ENCODE assay signal across 10 mouse cellular contexts in the genomic region with DNA sequence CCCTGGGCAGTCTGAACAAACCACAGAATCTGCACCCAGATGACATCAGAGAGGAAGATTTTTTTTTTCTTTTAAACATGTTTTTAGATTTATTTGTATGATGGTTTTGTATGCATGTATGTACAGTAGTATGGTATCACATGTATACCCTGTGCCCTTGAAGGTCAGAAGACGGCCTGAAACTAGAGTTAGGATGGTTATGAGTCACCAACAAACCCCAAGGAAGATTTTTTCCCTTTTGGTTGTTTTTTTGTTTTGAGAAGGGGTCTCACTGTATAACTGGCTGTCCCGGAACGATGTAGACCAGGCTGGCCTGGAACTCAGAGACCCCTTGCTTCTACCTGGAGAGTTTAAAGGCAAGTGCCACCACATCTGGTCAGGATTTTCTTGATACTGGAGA. TPM values are rescaled to one million over a fixed set of nuclear protein-coding genes. Genes with fewer than 3 reads are reported as not detected.
DNase-seq lines count a peak whose midpoint lies in the region; ATAC-seq lines count a peak whose summit lies in the region.
"Had no signal": no experiment of that assay in that cellular context is flagged by ENCODE, and none has a peak within 500 bp of the region (broad histone marks: within the 10 kb centered on the region; RNA-seq: fewer than 3 reads in every experiment).

No protein-coding gene starts in this region.

- peak overlapping the region; percentile 91; the same call in 1 of the 2 replicates for H3K9ac ChIP-seq in kidney, embryonic 15.5 days
- no peak overlapping the region for H3K9ac ChIP-seq in forebrain, embryonic 14.5 days (ENCODE audit: low read length)
- peak overlapping the region; percentile 86; the same call in 1 of the 2 replicates for H3K9ac ChIP-seq in liver, embryonic 16.5 days (ENCODE audit: low read depth, low read length)

- H3K9me3 ChIP-seq in kidney, embryonic 15.5 days (replicated peaks), result no peaks in the 10 kb centered on the region
- H3K9me3 ChIP-seq in forebrain, embryonic 14.5 days (replicated peaks; ENCODE audit: control insufficient read depth, low read length), result no peaks in the 10 kb centered on the region
- no peaks in the 10 kb centered on the region for H3K9me3 ChIP-seq in liver, embryonic 16.5 days (replicated peaks; ENCODE audit: control insufficient read depth, low read length)

- no peak for DNase-seq in kidney, adult 18-20 months
- no peak for DNase-seq in forebrain, embryonic 14.5 days (ENCODE audit: low spot score)
- DNase-seq in spleen, postnatal 14 days (ENCODE audit: low spot score in 2 of 2), result no peak
- DNase-seq: cerebellum, adult 11 months; gastrocnemius, postnatal 14 days; layer of hippocampus, postnatal 36 days had no signal

- ATAC-seq in kidney, embryonic 15.5 days (replicated peaks; ENCODE audit: low FRiP score), result no peak
- no peak for ATAC-seq in forebrain, embryonic 14.5 days
- ATAC-seq in liver, embryonic 16.5 days (ENCODE audit: low read depth), result no peak
- no peak for ATAC-seq in activated CD4-positive, CD25-positive, alpha-beta regulatory T cell, adult 4 months

- 96% methylated on average over 3 of the region's 3 CpGs for WGBS in kidney, embryonic 15.5 days
- WGBS in forebrain, embryonic 14.5 days, result 98% methylated on average over 3 of the region's 3 CpGs
- 88% methylated on average over 3 of the region's 3 CpGs for WGBS in liver, embryonic 16.5 days (ENCODE audit: insufficient replicate concordance)

- no peaks in the 10 kb centered on the region for H3K27me3 ChIP-seq in kidney, embryonic 15.5 days
- no peaks in the 10 kb centered on the region for H3K27me3 ChIP-seq in forebrain, embryonic 14.5 days (replicated peaks; ENCODE audit: control insufficient read depth, insufficient read depth, low read length)
- H3K27me3 ChIP-seq in liver, embryonic 16.5 days (ENCODE audit: control insufficient read depth, insufficient read depth, low read depth, low read length), result no peaks in the 10 kb centered on the region

- peaks cover 34% of the 10 kb centered on the region for H3K4me1 ChIP-seq in kidney, embryonic 15.5 days
- H3K4me1 ChIP-seq in brown adipose tissue, adult 24 weeks (ENCODE audit: control insufficient read depth, insufficient read depth, insufficient read length, low read length), result peaks cover 17% of the 10 kb centered on the region
- peaks cover 20% of the 10 kb centered on the region for H3K4me1 ChIP-seq in forebrain, embryonic 14.5 days (ENCODE audit: control insufficient read depth, insufficient read depth, low read length)
- peaks cover 26% of the 10 kb centered on the region for H3K4me1 ChIP-seq in liver, embryonic 16.5 days (ENCODE audit: control insufficient read depth, low read depth, low read length)

- H3K4me2 ChIP-seq in kidney, embryonic 15.5 days, result peak overlapping the region; percentile 91; the same call in 1 of the 2 replicates
- H3K4me2 ChIP-seq in forebrain, embryonic 14.5 days (ENCODE audit: low read length), result peak overlapping the region; percentile 81; the same call in 1 of the 2 replicates
- peak overlapping the region; percentile 96; the same call in 1 of the 2 replicates for H3K4me2 ChIP-seq in liver, embryonic 16.5 days (ENCODE audit: low read depth, low read length)

- H3K4me3 ChIP-seq in kidney, embryonic 15.5 days (replicated peaks), result 0 out of 2 replicates have a peak overlapping the region, but pooled peaks have one; percentile 94
- peak overlapping the region; percentile 98; the same call in 1 of the 2 replicates for H3K4me3 ChIP-seq in brown adipose tissue, adult 24 weeks (ENCODE audit: insufficient read depth, low read depth, low read length)
- no peak overlapping the region for H3K4me3 ChIP-seq in forebrain, embryonic 14.5 days (ENCODE audit: low read depth, low read length)
- H3K4me3 ChIP-seq in liver, embryonic 16.5 days (ENCODE audit: low read depth, low read length), result no peak overlapping the region

- peak overlapping the region; percentile 86 for H3K27ac ChIP-seq in kidney, embryonic 15.5 days
- H3K27ac ChIP-seq in brown adipose tissue, adult 24 weeks (replicated peaks; ENCODE audit: low read depth, low read length), result peak overlapping the region; percentile 84; the same call in 1 of the 2 replicates
- H3K27ac ChIP-seq in forebrain, embryonic 14.5 days (ENCODE audit: low read depth, low read length), result no peak overlapping the region
- no peak overlapping the region for H3K27ac ChIP-seq in liver, embryonic 16.5 days (ENCODE audit: low read length)

- no peaks in the 10 kb centered on the region for H3K36me3 ChIP-seq in kidney, embryonic 15.5 days
- peaks cover 4% of the 10 kb centered on the region; the same call in 1 of the 2 replicates for H3K36me3 ChIP-seq in forebrain, embryonic 14.5 days (ENCODE audit: control insufficient read depth, insufficient read depth, low read length)
- no peaks in the 10 kb centered on the region for H3K36me3 ChIP-seq in liver, embryonic 16.5 days (ENCODE audit: control insufficient read depth, insufficient read depth)

RNA-seq across cellular contexts. Expression of gene Ptpn1, which starts 0.9 kb away (rescaled TPM):
- 57.4 and 71.2 TPM in 2 replicates for polyA plus RNA-seq in kidney, embryonic 15.5 days (2015; fragmentation: Nextera tagmentation; extraction: Ambion mirVana)
- polyA plus RNA-seq in brown adipose tissue, adult 24 weeks (2012; ENCODE audit: insufficient read depth, insufficient read length, missing spikeins), result 7.6 and 16.2 TPM in 2 replicates
- polyA plus RNA-seq in forebrain, embryonic 14.5 days (2014; fragmentation: Nextera tagmentation; extraction: Ambion mirVana), result 65.1 and 79.2 TPM in 2 replicates
- 22.0 and 22.4 TPM in 2 replicates for polyA plus RNA-seq in liver, embryonic 16.5 days (2015; fragmentation: Nextera tagmentation; extraction: Ambion mirVana)
- 100 to 1,000 TPM; 146 to 155 TPM for polyA plus RNA-seq in activated CD4-positive, CD25-positive, alpha-beta regulatory T cell, adult 4 months (2017; shearing (Covaris generic))

Comparison
In these comparisons a context has a peak if more than half of its experiments do, and no peak if none do; other contexts are left out.
1. H3K27ac ChIP-seq: peak in kidney, embryonic 15.5 days (single experiment) and brown adipose tissue, adult 24 weeks (single experiment); none in forebrain, embryonic 14.5 days (single experiment) and liver, embryonic 16.5 days (single experiment).
2. H3K4me3 ChIP-seq: peak in kidney, embryonic 15.5 days (single experiment) and brown adipose tissue, adult 24 weeks (single experiment); none in forebrain, embryonic 14.5 days (single experiment) and liver, embryonic 16.5 days (single experiment).
3. Peak in every context shown above with its lines, with median percentiles within 50 percentile points of each other: H3K4me2 ChIP-seq.